In genomic region chr19:27988746-27989145, GRCm38 (mm10) we compare ENCODE assay signal across 19 mouse cellular contexts. TPM values are rescaled to one million over a fixed set of nuclear protein-coding genes. Genes with fewer than 3 reads are reported as not detected.
DNase-seq lines count a peak whose midpoint lies in the region; ATAC-seq lines count a peak whose summit lies in the region.
"Had no signal": no experiment of that assay in that cellular context is flagged by ENCODE, and none has a peak within 500 bp of the region (broad histone marks: within the 10 kb centered on the region; RNA-seq: fewer than 3 reads in every experiment).

No protein-coding gene starts in this region.

- no peak overlapping the region for H3K4me3 ChIP-seq in embryonic facial prominence, embryonic 11.5 days (ENCODE audit: low read depth, low read length)
- H3K4me3 ChIP-seq in embryonic facial prominence, embryonic 10.5 days: no peak overlapping the region
- H3K4me3 ChIP-seq in neural tube, embryonic 12.5 days: no peak overlapping the region
- H3K4me3 ChIP-seq in neural tube, embryonic 15.5 days (replicated peaks): no peak overlapping the region
- H3K4me3 ChIP-seq in intestine, embryonic 16.5 days (ENCODE audit: low read length): no peak overlapping the region
- no peak overlapping the region for H3K4me3 ChIP-seq in liver, embryonic 12.5 days
- H3K4me3 ChIP-seq: embryonic facial prominence, embryonic 13.5 days; gastrocnemius, adult 2 months; heart, adult 2 months; intestine, embryonic 15.5 days had no signal

- H3K4me2 ChIP-seq in embryonic facial prominence, embryonic 11.5 days (ENCODE audit: low read depth, low read length): no peak overlapping the region
- H3K4me2 ChIP-seq in neural tube, embryonic 12.5 days (replicated peaks): no peak overlapping the region
- H3K4me2 ChIP-seq in neural tube, embryonic 15.5 days: no peak overlapping the region
- no peak overlapping the region for H3K4me2 ChIP-seq in intestine, embryonic 16.5 days (ENCODE audit: low read depth, low read length)
- no peak overlapping the region for H3K4me2 ChIP-seq in liver, embryonic 12.5 days
- H3K4me2 ChIP-seq: embryonic facial prominence, embryonic 13.5 days; intestine, embryonic 15.5 days had no signal

- peak; percentile 30 for DNase-seq in embryonic facial prominence, embryonic 11.5 days (ENCODE audit: low spot score)
- no peak for DNase-seq in embryonic facial prominence, embryonic 10.5 days (ENCODE audit: low spot score)
- DNase-seq in mesoderm, embryonic 11.5 days (ENCODE audit: low read depth, low spot score): peak; percentile 72
- DNase-seq in cerebellum, adult 11-12 months: no peak
- DNase-seq: adrenal gland, postnatal 14 days; cerebellum, adult 9-10 months; gastrocnemius, adult 2 months; heart, adult 2 months; heart, postnatal 10 days; kidney, postnatal 10 days; liver, postnatal 0 days; lung, postnatal 36 days; thymus, adult 2 months had no signal

- H3K4me1 ChIP-seq in embryonic facial prominence, embryonic 11.5 days (ENCODE audit: control insufficient read depth, insufficient read depth, low read length): no peaks in the 10 kb centered on the region
- H3K4me1 ChIP-seq in embryonic facial prominence, embryonic 10.5 days: peaks cover 8% of the 10 kb centered on the region; the same call in 1 of the 2 replicates
- H3K4me1 ChIP-seq in neural tube, embryonic 12.5 days: peaks cover 13% of the 10 kb centered on the region
- peaks cover 2% of the 10 kb centered on the region; the same call in 1 of the 2 replicates for H3K4me1 ChIP-seq in neural tube, embryonic 15.5 days
- no peaks in the 10 kb centered on the region for H3K4me1 ChIP-seq in intestine, embryonic 16.5 days (ENCODE audit: control insufficient read depth, insufficient read depth, low read length)
- no peaks in the 10 kb centered on the region; the same call in 1 of the 2 replicates for H3K4me1 ChIP-seq in liver, embryonic 12.5 days
- H3K4me1 ChIP-seq: embryonic facial prominence, embryonic 13.5 days; intestine, embryonic 15.5 days had no signal

- ATAC-seq in embryonic facial prominence, embryonic 11.5 days (replicated peaks; ENCODE audit: insufficient number of reproducible peaks, low FRiP score, low TSS enrichment, low read depth): no peak
- ATAC-seq in neural tube, embryonic 12.5 days (ENCODE audit: low FRiP score, low read depth): 0 out of 2 replicates have a peak, but pooled peaks have one; percentile 44
- ATAC-seq in neural tube, embryonic 15.5 days (ENCODE audit: low FRiP score): no peak
- ATAC-seq in intestine, embryonic 16.5 days: no peak
- no peak for ATAC-seq in liver, embryonic 12.5 days
- ATAC-seq: intestine, embryonic 15.5 days; liver, postnatal 0 days had no signal

- no peaks in the 10 kb centered on the region for H3K36me3 ChIP-seq in embryonic facial prominence, embryonic 11.5 days (replicated peaks; ENCODE audit: control insufficient read depth, insufficient read depth, low read depth, low read length)
- H3K36me3 ChIP-seq in embryonic facial prominence, embryonic 10.5 days (replicated peaks): no peaks in the 10 kb centered on the region
- no peaks in the 10 kb centered on the region for H3K36me3 ChIP-seq in neural tube, embryonic 12.5 days
- H3K36me3 ChIP-seq in neural tube, embryonic 15.5 days: no peaks in the 10 kb centered on the region
- no peaks in the 10 kb centered on the region for H3K36me3 ChIP-seq in intestine, embryonic 16.5 days (ENCODE audit: control insufficient read depth, insufficient read depth, low read length)
- H3K36me3 ChIP-seq in liver, embryonic 12.5 days: no peaks in the 10 kb centered on the region
- H3K36me3 ChIP-seq: embryonic facial prominence, embryonic 13.5 days; intestine, embryonic 15.5 days had no signal

- no peaks in the 10 kb centered on the region for H3K9me3 ChIP-seq in embryonic facial prominence, embryonic 11.5 days (replicated peaks; ENCODE audit: control insufficient read depth, low read length)
- H3K9me3 ChIP-seq in embryonic facial prominence, embryonic 10.5 days: no peaks in the 10 kb centered on the region
- H3K9me3 ChIP-seq in neural tube, embryonic 12.5 days: no peaks in the 10 kb centered on the region
- no peaks in the 10 kb centered on the region for H3K9me3 ChIP-seq in neural tube, embryonic 15.5 days (replicated peaks)
- H3K9me3 ChIP-seq in intestine, embryonic 16.5 days (ENCODE audit: control insufficient read depth, low read length): no peaks in the 10 kb centered on the region
- no peaks in the 10 kb centered on the region for H3K9me3 ChIP-seq in liver, embryonic 12.5 days (replicated peaks)
- H3K9me3 ChIP-seq: embryonic facial prominence, embryonic 13.5 days; intestine, embryonic 15.5 days had no signal

- H3K9ac ChIP-seq in embryonic facial prominence, embryonic 11.5 days (replicated peaks; ENCODE audit: low read length): no peak overlapping the region
- H3K9ac ChIP-seq in neural tube, embryonic 12.5 days: no peak overlapping the region
- H3K9ac ChIP-seq in neural tube, embryonic 15.5 days (replicated peaks): no peak overlapping the region
- no peak overlapping the region for H3K9ac ChIP-seq in intestine, embryonic 16.5 days (ENCODE audit: low read depth, low read length)
- no peak overlapping the region for H3K9ac ChIP-seq in liver, embryonic 12.5 days
- H3K9ac ChIP-seq: embryonic facial prominence, embryonic 13.5 days; intestine, embryonic 15.5 days; liver, postnatal 0 days had no signal

- H3K27ac ChIP-seq in embryonic facial prominence, embryonic 11.5 days (replicated peaks; ENCODE audit: low read depth, low read length): no peak overlapping the region
- no peak overlapping the region for H3K27ac ChIP-seq in embryonic facial prominence, embryonic 10.5 days (replicated peaks)
- no peak overlapping the region for H3K27ac ChIP-seq in neural tube, embryonic 12.5 days
- H3K27ac ChIP-seq in neural tube, embryonic 15.5 days (replicated peaks): no peak overlapping the region
- H3K27ac ChIP-seq in intestine, embryonic 16.5 days (ENCODE audit: low read length): no peak overlapping the region
- H3K27ac ChIP-seq in liver, embryonic 12.5 days: no peak overlapping the region
- H3K27ac ChIP-seq: embryonic facial prominence, embryonic 13.5 days; gastrocnemius, adult 2 months; heart, adult 2 months; intestine, embryonic 15.5 days had no signal

- H3K27me3 ChIP-seq in embryonic facial prominence, embryonic 11.5 days (ENCODE audit: control insufficient read depth, insufficient read depth, low read length): no peaks in the 10 kb centered on the region
- H3K27me3 ChIP-seq in embryonic facial prominence, embryonic 10.5 days (replicated peaks; ENCODE audit: low read depth, poor library complexity, severe bottlenecking): no peaks in the 10 kb centered on the region
- no peaks in the 10 kb centered on the region for H3K27me3 ChIP-seq in neural tube, embryonic 12.5 days (replicated peaks)
- no peaks in the 10 kb centered on the region for H3K27me3 ChIP-seq in neural tube, embryonic 15.5 days (replicated peaks)
- no peaks in the 10 kb centered on the region for H3K27me3 ChIP-seq in intestine, embryonic 16.5 days (replicated peaks; ENCODE audit: control insufficient read depth, insufficient read depth, low read length)
- H3K27me3 ChIP-seq in liver, embryonic 12.5 days (replicated peaks): no peaks in the 10 kb centered on the region
- H3K27me3 ChIP-seq: embryonic facial prominence, embryonic 13.5 days; intestine, embryonic 15.5 days had no signal

- WGBS in embryonic facial prominence, embryonic 11.5 days: 59% methylated on average over 3 of the region's 3 CpGs
- WGBS in embryonic facial prominence, embryonic 10.5 days: 51% methylated on average over 3 of the region's 3 CpGs
- 30% methylated on average over 3 of the region's 3 CpGs for WGBS in neural tube, embryonic 12.5 days
- WGBS in neural tube, embryonic 15.5 days: 11% methylated on average over 3 of the region's 3 CpGs
- 48% methylated on average over 3 of the region's 3 CpGs for WGBS in intestine, embryonic 16.5 days
- WGBS in liver, embryonic 12.5 days (ENCODE audit: insufficient replicate concordance): 78% methylated on average over 3 of the region's 3 CpGs

RNA-seq across cellular contexts. Expression of gene Rfx3, which starts 22.2 kb away (rescaled TPM):
- 16.6 and 20.5 TPM in 2 replicates for polyA plus RNA-seq in embryonic facial prominence, embryonic 11.5 days (2014; fragmentation: Nextera tagmentation; extraction: Ambion mirVana)
- 18.4 and 19.2 TPM in 2 replicates for polyA plus RNA-seq in embryonic facial prominence, embryonic 10.5 days (2016; fragmentation: Nextera tagmentation; extraction: Ambion mirVana)
- polyA plus RNA-seq in neural tube, embryonic 12.5 days (2016; fragmentation: Nextera tagmentation; extraction: Ambion mirVana): 26.8 and 26.9 TPM in 2 replicates
- 19.1 and 20.4 TPM in 2 replicates for polyA plus RNA-seq in neural tube, embryonic 15.5 days (2015; fragmentation: Nextera tagmentation; extraction: Ambion mirVana)
- 5.8 TPM in 2 replicates for polyA plus RNA-seq in intestine, embryonic 16.5 days (2015; fragmentation: Nextera tagmentation; extraction: Ambion mirVana)
- 2.4 and 2.8 TPM in 2 replicates for polyA plus RNA-seq in liver, embryonic 12.5 days (2016; fragmentation: Nextera tagmentation; extraction: Ambion mirVana)

Comparison
In these comparisons a context has a peak if more than half of its experiments do, and no peak if none do; other contexts are left out.
1. DNase-seq: peak in embryonic facial prominence, embryonic 11.5 days (single experiment) and mesoderm, embryonic 11.5 days (single experiment); none in embryonic facial prominence, embryonic 10.5 days (single experiment) and cerebellum, adult 11-12 months (single experiment).